Mouse (Mus musculus): ENCODE measurements at regions not wholly inside any gene's neighbourhood (a gene's known extent, or its start where the extent isn't known, plus 50 kb on each side); places are given as distances from the start of the nearest gene placed in this dataset.
A peak's percentile ranks its signal among the peaks of the same experiment; 100 is the strongest.

- no peak for DNase-seq (ENCODE audit: low spot score in 2 of 2)
Measured at GRCm38 (mm10) chr3:52158788-52159260, 53.9 kb upstream of the Maml3 start.

- no peak for DNase-seq (ENCODE audit: low spot score in 2 of 2)
Measured at GRCm38 (mm10) chr3:52161688-52162087, 56.8 kb upstream of the Maml3 start.

GRCm38 (mm10) chr3:52163990-52164389 is 59.1 kb upstream of the Maml3 start:
- no peak for DNase-seq (ENCODE audit: low spot score in 2 of 2)

- no peak for DNase-seq (ENCODE audit: low spot score in 2 of 2)
Measured at GRCm38 (mm10) chr3:52167420-52167819, 62.5 kb upstream of the Maml3 start.

GRCm38 (mm10) chr3:52170847-52171246 is 66.0 kb upstream of the Maml3 start:
- DNase-seq (ENCODE audit: low spot score in 2 of 2), result no peak

GRCm38 (mm10) chr3:52171303-52171702 is 66.4 kb upstream of the Maml3 start:
- DNase-seq (ENCODE audit: low spot score in 2 of 2), result no peak

- DNase-seq (ENCODE audit: low spot score in 2 of 2), result no peak
Measured at GRCm38 (mm10) chr3:52173490-52173889, 68.6 kb upstream of the Maml3 start.

GRCm38 (mm10) chr3:52176108-52176507 is 71.2 kb upstream of the Maml3 start:
- DNase-seq (ENCODE audit: low spot score in 2 of 2), result no peak

GRCm38 (mm10) chr3:52178851-52179250 is 74.0 kb upstream of the Maml3 start:
- DNase-seq (ENCODE audit: low spot score in 2 of 2), result no peak

- peak; percentile 44 to 75 for DNase-seq (ENCODE audit: low spot score in 2 of 2)
Measured at GRCm38 (mm10) chr3:52179686-52180085, 74.8 kb upstream of the Maml3 start.

GRCm38 (mm10) chr3:52180306-52180705 is 75.4 kb upstream of the Maml3 start:
- DNase-seq (ENCODE audit: low spot score in 2 of 2), result no peak

- peak; percentile 42 to 80 for DNase-seq (ENCODE audit: low spot score in 2 of 2)
Measured at GRCm38 (mm10) chr3:52180785-52181184, 75.9 kb upstream of the Maml3 start.

GRCm38 (mm10) chr3:52181326-52182101 is 76.6 kb upstream of the Maml3 start:
- DNase-seq (ENCODE audit: low spot score in 2 of 2), result no peak

- DNase-seq (ENCODE audit: low spot score in 2 of 2), result no peak
Measured at GRCm38 (mm10) chr3:52184241-52184640, 79.4 kb upstream of the Maml3 start.

GRCm38 (mm10) chr3:52185351-52185750 is 80.5 kb upstream of the Maml3 start:
- no peak for DNase-seq (ENCODE audit: low spot score in 2 of 2)

GRCm38 (mm10) chr3:52187401-52187801 is 80.7 kb upstream of the Foxo1 start:
- DNase-seq (ENCODE audit: low spot score in 2 of 2), result no peak

GRCm38 (mm10) chr3:52188303-52188702 is 79.8 kb upstream of the Foxo1 start:
- no peak for DNase-seq (ENCODE audit: low spot score in 2 of 2)

GRCm38 (mm10) chr3:52189016-52189415 is 79.1 kb upstream of the Foxo1 start:
- no peak for DNase-seq (ENCODE audit: low spot score in 2 of 2)

GRCm38 (mm10) chr3:52190021-52190420 is 78.1 kb upstream of the Foxo1 start:
- DNase-seq (ENCODE audit: low spot score in 2 of 2), result no peak

GRCm38 (mm10) chr3:52193026-52193425 is 75.1 kb upstream of the Foxo1 start:
- DNase-seq (ENCODE audit: low spot score in 2 of 2), result no peak

- DNase-seq (ENCODE audit: low spot score in 2 of 2), result no peak
Measured at GRCm38 (mm10) chr3:52194216-52194615, 73.9 kb upstream of the Foxo1 start.

- no peak for DNase-seq (ENCODE audit: low spot score in 2 of 2)
Measured at GRCm38 (mm10) chr3:52195486-52195885, 72.7 kb upstream of the Foxo1 start.

GRCm38 (mm10) chr3:52196047-52196935 is 71.8 kb upstream of the Foxo1 start:
- DNase-seq (ENCODE audit: low spot score in 2 of 2), result peak; percentile 76 to 85
